Mouse (Mus musculus) cerebellum, adult 2 months (tissue): ENCODE measurements at regions not wholly inside any gene's neighbourhood (a gene's known extent, or its start where the extent isn't known, plus 50 kb on each side); places are given as distances from the start of the nearest gene placed in this dataset.

Source experiments
- CTCF ChIP-seq: fragments of 200-500 bp; IDR thresholded peaks from 2 replicates; pipeline ENCODE4 v1.5.1; 2011; ENCODE audit warnings: low read depth, mild to moderate bottlenecking, control low read depth, low read length, moderate library complexity, borderline replicate concordance; ENCODE audit not compliant: insufficient read depth
- POLR2A ChIP-seq: fragments of 200-500 bp; IDR thresholded peaks from 2 replicates; pipeline ENCODE4 v1.6.1; 2011; ENCODE audit warnings: low read length, control low read depth, borderline replicate concordance; ENCODE audit not compliant: insufficient read depth

DNA sequence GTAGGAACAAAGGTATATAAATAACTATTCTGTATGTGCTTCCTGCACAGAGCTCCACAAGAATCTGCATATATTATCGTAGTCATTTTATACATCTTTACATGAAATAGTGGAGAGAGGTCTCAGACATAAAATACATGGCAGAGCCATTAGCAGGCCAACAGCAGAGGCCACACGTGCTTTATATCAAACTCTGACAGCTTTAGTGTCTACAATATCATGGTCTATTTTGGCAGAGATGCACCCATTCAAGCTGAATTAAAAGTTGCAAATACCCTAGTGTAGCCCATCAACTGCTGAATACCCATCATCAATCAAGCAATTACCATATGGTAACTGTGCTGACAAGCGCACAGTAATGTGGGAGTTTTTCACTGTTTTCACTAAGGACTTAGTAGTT, 659.1 kb downstream of the Flrt2 start:
- TF ChIP-seq POLR2A: no peak
- no peak for TF ChIP-seq CTCF
